Mouse (Mus musculus): Measurements from ENCODE around the gene Fndc5. TPM values are rescaled to one million over a fixed set of nuclear protein-coding genes. Genes with fewer than 3 reads are reported as not detected.

Gene Fndc5
- total RNA-seq, 2 experiments from 2014 or later, result 56.9 to 73.3 TPM

GRCm38 (mm10) chr4:129189542-129190519 is 53.0 kb downstream of the Fndc5 start, which contains the start of the genes S100pbp and Yars:
Gene S100pbp, minus strand, starts transcription at chr4:129189727.
Gene Yars, plus strand, starts transcription at chr4:129189760.
- intact Hi-C loops (cut with DNase I), result loop anchor here (1.0 to 5.0 kb wide), 2 partner anchors 53 to 145 kb away; partner anchors contain the start of genes Fndc5, Rbbp4 and Zbtb8os
- DNase-seq (ENCODE audit: low spot score in 2 of 2), result peak; percentile 93 to 94

GRCm38 (mm10) chr4:129190538-129190937 is 53.7 kb downstream of the Fndc5 start:
- intact Hi-C loops (cut with DNase I), result no loop called here
- no peak for DNase-seq (ENCODE audit: low spot score in 2 of 2)

- DNase-seq (ENCODE audit: low spot score in 2 of 2), result no peak
- intact Hi-C loops (cut with DNase I), result no loop called here
Measured at GRCm38 (mm10) chr4:129191691-129192090, 54.9 kb downstream of the Fndc5 start.

Other genes starting within 250 kb of the Fndc5 start
- gene Azin2, start 174.6 kb upstream of the Fndc5 start, total RNA-seq (2021), result 10 to 100 TPM; 53.8 to 56.6 TPM
- 10 to 100 TPM; 22.5 to 24.7 TPM for gene Ak2, start 145.0 kb upstream of the Fndc5 start, total RNA-seq (2021)
- gene Rnf19b, start 78.7 kb upstream of the Fndc5 start, total RNA-seq (2021), result 10 to 100 TPM; 48.7 to 58.2 TPM
- gene Tmem54, start 31.5 kb upstream of the Fndc5 start, total RNA-seq (2021), result not detected
- gene Hpca, start 15.0 kb upstream of the Fndc5 start, total RNA-seq (2021), result 100 to 1,000 TPM; 656 to 793 TPM
- 10 to 100 TPM; 33.9 to 36.0 TPM for gene S100pbp, start 52.7 kb downstream of the Fndc5 start, total RNA-seq (2021)
- gene Yars, start 52.8 kb downstream of the Fndc5 start, total RNA-seq (2021), result 10 to 100 TPM; 89.6 to 93.2 TPM
- 10 to 100 TPM; 19.7 to 27.1 TPM for gene C77080, start 124.4 kb downstream of the Fndc5 start, total RNA-seq (2021)
- 1 to 10 TPM; 1.3 to 2.1 TPM for gene Sync, start 150.6 kb downstream of the Fndc5 start, total RNA-seq (2021)
- gene Rbbp4, start 198.4 kb downstream of the Fndc5 start, total RNA-seq (2021), result 100 to 1,000 TPM; 115 to 123 TPM
- 10 to 100 TPM; 24.6 to 28.4 TPM for gene Zbtb8os, start 198.7 kb downstream of the Fndc5 start, total RNA-seq (2021)
- 1 to 10 TPM; 4.7 to 6.5 TPM for gene Zbtb8a, start 241.1 kb downstream of the Fndc5 start, total RNA-seq (2021)

Data from left cerebral cortex, postnatal 36 days (tissue).